Mouse (Mus musculus) urinary bladder, postnatal 36 days (tissue): ENCODE measurements around the gene Fam71e1.
A peak's percentile ranks its signal among the peaks of the same experiment; 100 is the strongest.

Experiments used
- DNase-seq, 2 experiments: peaks; one replicate each; pipeline ENCODE4 v3.0.0; 2022; ENCODE audit warnings: low spot score in 2 of 2, mixed read lengths in 1 of 2

Gene Fam71e1

GRCm38 (mm10) chr7:44534242-44534641 is 37.9 kb downstream of the Fam71e1 start:
- no peak for DNase-seq

DNA sequence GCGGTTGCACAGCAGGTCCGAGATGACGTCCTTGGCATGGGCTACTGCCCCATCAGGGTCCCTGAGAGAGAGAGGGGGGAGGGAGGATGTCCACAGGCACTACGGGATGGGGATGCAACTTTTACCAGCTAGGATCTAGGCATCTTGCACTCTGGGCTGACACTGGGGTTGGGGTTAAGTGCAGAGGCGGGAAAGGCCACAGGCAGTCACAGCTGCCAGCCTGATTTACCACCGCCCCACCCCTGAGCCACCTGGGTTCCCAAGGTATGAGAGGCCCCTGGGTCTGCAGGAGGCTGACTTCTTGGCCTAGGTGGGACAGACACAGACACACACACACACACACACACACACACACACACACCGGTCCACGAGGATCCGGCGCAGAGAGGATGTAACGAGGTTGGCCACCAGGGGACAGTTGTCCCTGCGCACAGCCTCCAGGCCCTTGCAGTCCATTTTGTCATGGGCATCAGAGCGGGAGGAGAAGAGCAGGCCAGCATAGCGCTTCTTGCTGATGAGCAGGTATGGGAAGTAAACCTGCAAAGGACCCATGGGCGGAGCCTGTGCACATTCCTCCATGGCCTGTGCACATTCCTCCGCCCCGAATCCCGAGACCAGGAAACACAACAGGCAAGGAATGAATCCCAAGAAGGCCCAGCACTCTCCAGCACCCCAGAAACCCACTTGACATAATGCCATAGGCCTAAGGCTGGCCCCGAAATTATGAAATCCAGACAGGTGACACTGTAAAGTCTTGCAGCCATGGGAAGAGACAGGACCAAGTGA is 38.5 kb downstream of the Fam71e1 start:
- no peak for DNase-seq

GRCm38 (mm10) chr7:44535657-44536589 is 39.5 kb downstream of the Fam71e1 start:
- no peak for DNase-seq

GRCm38 (mm10) chr7:44536590-44536968 is 40.2 kb downstream of the Fam71e1 start:
- DNase-seq: no peak

GRCm38 (mm10) chr7:44537009-44537408 is 40.6 kb downstream of the Fam71e1 start:
- DNase-seq: no peak

DNA sequence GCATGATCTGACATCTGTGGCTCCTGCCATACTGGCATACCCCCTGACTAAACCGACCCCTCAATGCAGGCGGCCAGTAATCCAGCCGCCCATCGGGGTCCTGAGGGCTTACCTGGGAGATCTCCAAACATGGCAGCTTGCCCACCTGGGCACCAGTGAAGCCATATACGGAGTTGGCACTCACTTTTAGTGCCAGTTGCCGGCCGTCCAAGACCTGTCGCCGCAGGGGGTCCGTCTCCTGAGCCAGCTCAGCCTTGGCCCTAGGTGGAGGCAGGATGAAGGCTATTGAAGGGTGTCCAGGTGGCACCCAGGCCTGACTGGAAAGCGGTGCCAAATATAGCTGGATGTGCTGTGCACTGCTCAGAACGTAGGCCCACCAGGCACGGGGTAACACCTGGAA is 41.1 kb downstream of the Fam71e1 start:
- DNase-seq: no peak

- DNase-seq: no peak
Observed at GRCm38 (mm10) chr7:44538756-44539624, 42.6 kb downstream of the Fam71e1 start.

DNA sequence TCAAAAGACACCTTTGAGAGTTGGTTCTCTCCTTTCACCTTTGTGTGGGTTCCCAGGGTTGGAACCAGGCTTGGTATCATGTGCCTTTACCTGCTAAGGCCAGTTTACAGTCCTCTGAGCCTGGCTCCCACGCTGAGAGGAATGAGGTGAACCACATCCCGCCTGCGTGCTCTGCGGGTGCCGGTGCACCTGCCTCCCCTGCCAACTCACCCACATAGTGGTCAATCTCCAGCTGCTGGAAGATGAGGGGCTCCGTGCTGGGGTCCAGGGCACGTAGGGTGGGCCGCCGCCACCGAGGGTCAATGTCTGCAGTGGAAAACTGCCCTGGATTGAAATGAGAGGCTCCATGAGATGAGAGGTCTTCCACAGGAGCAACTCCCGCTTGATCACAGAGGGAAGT is 46.2 kb downstream of the Fam71e1 start:
- DNase-seq: no peak

GRCm38 (mm10) chr7:44543071-44543470 is 46.7 kb downstream of the Fam71e1 start:
- DNase-seq: no peak

GRCm38 (mm10) chr7:44546274-44546673 is 49.9 kb downstream of the Fam71e1 start:
- no peak for DNase-seq

GRCm38 (mm10) chr7:44547041-44547440 is 50.7 kb downstream of the Fam71e1 start:
- no peak for DNase-seq

GRCm38 (mm10) chr7:44547725-44548124 is 51.3 kb downstream of the Fam71e1 start:
- no peak for DNase-seq

GRCm38 (mm10) chr7:44548497-44549087 is 52.2 kb downstream of the Fam71e1 start, which contains the start of gene Pold1:
Gene Pold1, minus strand, starts transcription at chr7:44548849.
- DNase-seq: peak; percentile 100

GRCm38 (mm10) chr7:44549621-44550408 is 53.4 kb downstream of the Fam71e1 start:
- no peak for DNase-seq

GRCm38 (mm10) chr7:44550409-44550678 is 54.0 kb downstream of the Fam71e1 start:
- DNase-seq: no peak
